In genomic region chr11:4469091-4469490, GRCm38 (mm10) we compare ENCODE assay signal across 13 mouse cellular contexts. TPM values are rescaled to one million over a fixed set of nuclear protein-coding genes. Genes with fewer than 3 reads are reported as not detected.
"Had no signal": no experiment of that assay in that cellular context is flagged by ENCODE, and none has a peak within 500 bp of the region (broad histone marks: within the 10 kb centered on the region; RNA-seq: fewer than 3 reads in every experiment).

No protein-coding gene starts in this region.

- H3K9me3 ChIP-seq: limb, embryonic 15.5 days; liver, embryonic 13.5 days; neural tube, embryonic 12.5 days; stomach, embryonic 15.5 days had no signal

- H3K36me3 ChIP-seq: limb, embryonic 15.5 days; liver, embryonic 13.5 days; neural tube, embryonic 12.5 days; stomach, embryonic 15.5 days had no signal

- H3K4me1 ChIP-seq: limb, embryonic 15.5 days; stomach, embryonic 15.5 days had no signal

- DNase-seq: kidney, adult 9 months; kidney, postnatal 14 days; liver, embryonic 13.5 days; lung, adult 18-20 months; midbrain, embryonic 14.5 days; right cerebral cortex, postnatal 14 days; thymus, postnatal 36 days had no signal

- H3K27ac ChIP-seq: left cerebral cortex, adult 2 months; limb, embryonic 15.5 days; liver, embryonic 13.5 days; neural tube, embryonic 12.5 days; stomach, embryonic 15.5 days had no signal

- H3K9ac ChIP-seq: limb, embryonic 15.5 days; liver, embryonic 13.5 days; neural tube, embryonic 12.5 days; stomach, embryonic 15.5 days had no signal

- H3K4me3 ChIP-seq: left cerebral cortex, adult 2 months; limb, embryonic 15.5 days; liver, embryonic 13.5 days; neural tube, embryonic 12.5 days; stomach, embryonic 15.5 days had no signal

- H3K4me2 ChIP-seq: limb, embryonic 15.5 days; liver, embryonic 13.5 days; neural tube, embryonic 12.5 days; stomach, embryonic 15.5 days had no signal

- H3K27me3 ChIP-seq: limb, embryonic 15.5 days; liver, embryonic 13.5 days; neural tube, embryonic 12.5 days; stomach, embryonic 15.5 days had no signal

RNA-seq across cellular contexts. Expression of gene Hormad2, which starts 28.2 kb away (rescaled TPM):
- total RNA-seq: left cerebral cortex, adult 2 months; left cerebral cortex, postnatal 25 days; monocyte, adult 5-6 weeks had no signal
- polyA plus RNA-seq: neural tube, embryonic 12.5 days had no signal
